Mouse (Mus musculus) heart, adult 2 months (tissue): Measurements from ENCODE around the gene Klf8.

Source experiments
- EP300 ChIP-seq: fragments of 200-500 bp; IDR thresholded peaks from 2 replicates; pipeline ENCODE4 v1.6.1; 2011; ENCODE audit warnings: low read depth, low read length, control low read depth; ENCODE audit not compliant: insufficient read depth
- POLR2A ChIP-seq: fragments of 200-500 bp; IDR thresholded peaks from 2 replicates; pipeline ENCODE4 v1.6.1; 2011; ENCODE audit warnings: mild to moderate bottlenecking, low read depth, low read length, control low read depth; ENCODE audit not compliant: insufficient read depth

DNA sequence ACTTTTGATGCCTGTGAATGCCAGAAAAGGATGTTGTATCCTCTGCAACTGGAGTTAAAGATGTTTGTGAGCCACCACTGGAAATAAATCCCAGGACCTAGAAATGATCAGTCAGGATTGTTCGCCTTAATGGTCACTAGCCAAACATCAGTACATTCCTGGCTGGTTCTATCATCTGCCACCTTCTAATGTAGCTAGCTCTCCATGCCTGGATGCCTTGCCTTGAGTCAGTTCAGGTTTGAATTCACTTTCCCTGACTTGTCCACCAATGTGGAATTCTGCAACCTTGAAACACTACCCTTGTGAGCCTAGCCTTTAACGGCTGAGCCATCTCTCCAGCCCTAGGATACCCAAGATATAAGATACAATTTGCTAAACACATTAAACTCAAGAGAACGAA, 202.8 kb downstream of the Klf8 start:
- TF ChIP-seq EP300: no peak
- TF ChIP-seq POLR2A: no peak
